Mouse (Mus musculus) stomach, postnatal 0 days (tissue): ENCODE results near the gene Glb1l. TPM values are rescaled to one million over a fixed set of nuclear protein-coding genes. Genes with fewer than 3 reads are reported as not detected.
"Not testable (repeated sequence)": the region's sequence is repeated elsewhere in the genome, so short reads cannot be mapped to it uniquely, and the experiment has no call there.

ENCODE experiments used
- ATAC-seq: fragments of 200-750 bp; cut with Nextera tagmentation; 2 replicates; pipeline ENCODE4 v1.8.0; 2017; ENCODE audit not compliant: low FRiP score, low TSS enrichment
- DNase-seq: peaks from one replicate; pipeline ENCODE4 v3.0.0-alpha.2; 2016; ENCODE audit warnings: low spot score
- H3K27ac ChIP-seq: fragments of 300-500 bp; sonication (generic); replicated peaks from 2 replicates; pipeline ENCODE4 v1.5.1; 2014; ENCODE audit warnings: mild to moderate bottlenecking, control low read depth
- H3K27me3 ChIP-seq: fragments of 300-500 bp; sonication (generic); 2 replicates; pipeline ENCODE4 v1.6.1; 2014; ENCODE audit warnings: low read length; ENCODE audit not compliant: control insufficient read depth, insufficient read depth
- H3K36me3 ChIP-seq: fragments of 300-500 bp; sonication (generic); 2 replicates; pipeline ENCODE4 v1.6.1; 2014; ENCODE audit warnings: low read length, mixed read lengths; ENCODE audit not compliant: control insufficient read depth, insufficient read depth
- H3K4me1 ChIP-seq: fragments of 300-500 bp; sonication (generic); replicated peaks from 2 replicates; pipeline ENCODE4 v1.6.1; 2014; ENCODE audit warnings: antibody characterized with exemption; ENCODE audit not compliant: control insufficient read depth, insufficient read depth
- H3K4me2 ChIP-seq: fragments of 300-500 bp; sonication (generic); replicated peaks from 2 replicates; pipeline ENCODE4 v1.6.1; 2014; ENCODE audit warnings: low read depth, mild to moderate bottlenecking, control low read depth, moderate library complexity
- H3K4me3 ChIP-seq: fragments of 300-500 bp; sonication (generic); 2 replicates; pipeline ENCODE4 v1.5.1; 2014; ENCODE audit warnings: low read depth, low read length, control low read depth
- H3K9ac ChIP-seq: fragments of 300-500 bp; sonication (generic); 2 replicates; pipeline ENCODE4 v1.6.1; 2014; ENCODE audit warnings: mild to moderate bottlenecking, low read length, control low read depth, mixed read lengths
- H3K9me3 ChIP-seq: fragments of 300-500 bp; sonication (generic); 2 replicates; pipeline ENCODE4 v1.6.1; 2016; ENCODE audit warnings: low read length; ENCODE audit not compliant: control insufficient read depth
- CTCF ChIP-seq: IDR thresholded peaks from 2 replicates; pipeline ENCODE4 v1.5.1; 2016; ENCODE audit warnings: antibody characterized with exemption, low read depth, mild to moderate bottlenecking, moderate library complexity
- EP300 ChIP-seq: optimal IDR thresholded peaks from 2 replicates; pipeline ENCODE3; 2016; ENCODE audit warnings: antibody characterized with exemption
- WGBS: fragments of 180-500 bp; shearing (Covaris S2); extraction: QIAGEN DNeasy Blood & Tissue Kit; methylation state at CpG from one replicate; pipeline ENCODE4 v1.1.7; 2014; 5-methylcytosine and 5-hydroxymethylcytosine counted together
- polyA plus RNA-seq: library from polyadenylated mRNA; unstranded; fragments of >200 nt; fragmentation: Nextera tagmentation; extraction: Ambion mirVana; gene quantifications from 2 replicates; pipeline ENCODE4 v1.2.1, GENCODE M21; 2015

The Glb1l gene
- polyA plus RNA-seq, 1 experiment from 2014 or later, result 5.2 TPM

GRCm38 (mm10) chr1:75234606-75235005, 24.0 kb upstream of the Glb1l start:
- ATAC-seq (peak; percentile 27; the same call in 1 of the 2 replicates), DNase-seq (peak; percentile 74)
- Histone ChIP-seq H3K27ac (no peak overlapping the region), H3K4me2 (no peak overlapping the region), H3K9me3 (no peaks in the 10 kb centered on the region), H3K4me1 (no peaks in the 10 kb centered on the region), H3K4me3 (no peak overlapping the region; the same call in 1 of the 2 replicates), H3K9ac (no peak overlapping the region), H3K36me3 (0 out of 2 replicates have a peak, but pooled peaks cover 2% of the 10 kb centered on the region), H3K27me3 (no peaks in the 10 kb centered on the region)
- 2% methylated on average over 8 of the region's 8 CpGs for WGBS
- TF ChIP-seq CTCF (peak; percentile 81), EP300 (no peak)

GRCm38 (mm10) chr1:75232489-75232888, 21.9 kb upstream of the Glb1l start:
- not testable (repeated sequence) for H3K27ac ChIP-seq, H3K27me3 ChIP-seq, ATAC-seq, H3K4me3 ChIP-seq, H3K9me3 ChIP-seq, DNase-seq, H3K9ac ChIP-seq, H3K36me3 ChIP-seq, H3K4me2 ChIP-seq, H3K4me1 ChIP-seq
- 78% methylated on average over 4 of the region's 4 CpGs for WGBS
- peak; percentile 30 for TF ChIP-seq CTCF

GRCm38 (mm10) chr1:75231664-75232152, 21.1 kb upstream of the Glb1l start, which contains the start of gene A630095N17Rik:
TSS of gene A630095N17Rik (minus strand) at chr1:75232102.
- peak within 1 kb of the TSS; percentile 70 for H3K27ac ChIP-seq
- 60% methylated on average over 5 of the region's 5 CpGs for WGBS

DNA sequence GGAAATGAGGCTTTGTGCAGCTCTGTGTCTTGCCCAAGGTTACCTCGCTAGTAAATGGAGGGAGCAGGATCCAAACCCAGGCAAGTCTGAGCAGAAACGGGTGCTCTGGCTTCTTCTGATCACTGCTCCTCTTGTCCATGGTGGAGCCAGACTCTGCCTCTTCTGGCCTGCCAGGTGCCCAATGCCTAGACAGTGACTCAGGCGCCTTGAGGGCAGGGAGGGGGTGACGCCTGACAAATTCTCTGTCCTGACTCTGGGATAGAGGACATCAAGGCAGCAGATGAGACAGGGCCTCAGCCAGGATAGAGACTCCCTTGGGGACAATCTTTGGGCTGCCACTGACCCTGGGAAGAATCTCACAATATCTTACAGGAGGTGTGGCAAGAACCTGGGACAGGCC, 20.6 kb upstream of the Glb1l start:
- Histone ChIP-seq H3K9me3 (no peaks in the 10 kb centered on the region), H3K4me1 (no peaks in the 10 kb centered on the region), H3K27me3 (no peaks in the 10 kb centered on the region), H3K4me2 (no peak overlapping the region), H3K9ac (no peak overlapping the region), H3K27ac (peak overlapping the region; percentile 70), H3K36me3 (no peaks in the 10 kb centered on the region), H3K4me3 (no peak overlapping the region)
- TF ChIP-seq EP300 (no peak), CTCF (no peak)
- WGBS, result 74% methylated on average over 4 of the region's 4 CpGs
- no peak for ATAC-seq
- no peak for DNase-seq

More at GRCm38 (mm10) chr1:75231664-75232152, 21.1 kb upstream of the Glb1l start, which contains the start of gene A630095N17Rik:
- Histone ChIP-seq H3K36me3 (no peaks in the 10 kb centered on the region), H3K4me3 (no peak within 1 kb of the TSS), H3K9ac (no peak within 1 kb of the TSS), H3K9me3 (no peaks in the 10 kb centered on the region), H3K27me3 (no peaks in the 10 kb centered on the region), H3K4me2 (no peak within 1 kb of the TSS), H3K4me1 (no peaks in the 10 kb centered on the region)
- no peak for ATAC-seq
- no peak for DNase-seq
- TF ChIP-seq CTCF (no peak), EP300 (no peak)

DNA sequence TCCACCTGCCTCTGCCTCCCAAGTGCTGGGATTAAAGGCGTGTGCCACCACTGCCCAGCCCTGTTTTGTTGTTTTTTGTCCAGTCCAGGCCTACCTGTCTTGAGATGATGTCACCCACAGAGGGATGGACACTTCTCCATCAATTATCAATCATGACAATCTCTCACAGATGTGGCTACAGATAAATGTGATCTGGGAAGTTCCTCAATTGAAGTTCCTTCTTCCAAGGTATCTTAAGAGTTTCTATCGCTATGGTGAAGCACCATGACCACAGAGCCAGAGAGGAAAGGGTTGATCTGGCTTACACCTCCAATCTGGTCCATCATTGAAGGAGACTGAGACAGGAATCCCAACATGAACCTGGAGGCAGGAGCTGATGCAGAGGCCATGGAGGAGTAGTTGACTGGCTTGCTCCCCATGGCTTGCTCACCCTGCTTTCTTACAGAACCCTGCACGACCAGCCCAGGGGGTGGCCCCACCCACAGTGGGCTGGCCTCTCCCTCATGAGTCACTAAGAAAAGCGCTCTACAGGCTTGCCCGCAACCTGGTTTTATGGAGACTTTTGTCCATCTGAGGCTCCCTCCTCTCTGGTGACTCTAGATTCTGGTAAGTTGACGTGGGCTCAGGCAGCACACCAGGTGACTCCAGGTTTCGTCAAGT, 19.9 kb upstream of the Glb1l start:
- no peaks in the 10 kb centered on the region for H3K27me3 ChIP-seq
- H3K9me3 ChIP-seq, result no peaks in the 10 kb centered on the region
- H3K27ac ChIP-seq, result peak overlapping the region; percentile 70
- no peaks in the 10 kb centered on the region for H3K4me1 ChIP-seq
- H3K9ac ChIP-seq, result no peak overlapping the region
- no peaks in the 10 kb centered on the region for H3K36me3 ChIP-seq
- WGBS, result 63% methylated on average over 7 of the region's 7 CpGs
- no peak for TF ChIP-seq CTCF
- no peak for TF ChIP-seq EP300
- DNase-seq (peak; percentile 66), ATAC-seq (peak; percentile 78)
- no peak overlapping the region for H3K4me3 ChIP-seq
- no peak overlapping the region for H3K4me2 ChIP-seq

DNA sequence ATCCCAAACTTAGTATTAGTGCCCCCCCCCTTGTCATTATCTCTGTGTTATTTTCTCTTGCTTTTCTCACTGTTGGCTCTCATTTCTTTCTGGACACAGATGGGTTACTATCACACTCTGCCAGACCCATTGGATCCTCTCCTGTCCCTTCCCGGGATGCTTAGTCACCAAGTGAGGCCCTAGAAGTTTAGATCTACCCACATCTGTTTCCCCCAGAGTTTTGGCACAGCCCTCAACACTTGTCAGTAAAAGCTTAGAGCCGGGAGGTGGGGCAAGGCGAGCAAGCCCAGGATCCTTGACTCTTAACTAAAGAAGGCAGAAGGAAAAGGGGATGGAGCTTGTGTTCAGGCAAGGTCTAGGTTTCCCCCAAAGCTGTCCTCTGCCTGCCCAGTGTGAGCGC, 18.5 kb upstream of the Glb1l start:
- Histone ChIP-seq H3K4me2 (no peak overlapping the region), H3K27ac (no peak overlapping the region), H3K4me1 (no peaks in the 10 kb centered on the region), H3K9me3 (no peaks in the 10 kb centered on the region), H3K9ac (no peak overlapping the region), H3K36me3 (no peaks in the 10 kb centered on the region), H3K27me3 (no peaks in the 10 kb centered on the region), H3K4me3 (no peak overlapping the region)
- 58% methylated on average over 4 of the region's 4 CpGs for WGBS
- DNase-seq (no peak), ATAC-seq (no peak)
- TF ChIP-seq CTCF (no peak), EP300 (no peak)
